Mouse (Mus musculus): ENCODE measurements around the gene Gdf2.

Gene Gdf2

DNA sequence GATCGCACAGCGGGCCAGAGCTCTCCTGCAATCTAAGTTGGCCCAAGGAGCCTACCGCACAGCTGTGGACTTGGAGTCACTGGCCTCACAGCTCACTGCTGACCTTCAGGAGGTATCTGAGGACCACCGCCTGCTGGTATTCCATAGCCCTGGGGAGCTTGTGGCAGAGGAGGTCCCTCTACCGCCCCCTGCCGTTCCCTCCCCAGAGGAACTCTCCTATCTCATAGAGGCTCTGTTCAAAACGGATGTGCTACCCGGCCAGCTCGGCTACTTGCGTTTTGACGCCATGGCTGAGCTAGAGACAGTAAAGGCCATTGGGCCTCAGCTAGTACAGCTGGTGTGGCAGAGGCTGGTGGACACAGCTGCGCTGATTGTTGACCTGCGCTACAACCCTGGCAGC, 15.2 kb downstream of the Gdf2 start:
- no peak for DNase-seq (ENCODE audit: low spot score in 2 of 2)

DNA sequence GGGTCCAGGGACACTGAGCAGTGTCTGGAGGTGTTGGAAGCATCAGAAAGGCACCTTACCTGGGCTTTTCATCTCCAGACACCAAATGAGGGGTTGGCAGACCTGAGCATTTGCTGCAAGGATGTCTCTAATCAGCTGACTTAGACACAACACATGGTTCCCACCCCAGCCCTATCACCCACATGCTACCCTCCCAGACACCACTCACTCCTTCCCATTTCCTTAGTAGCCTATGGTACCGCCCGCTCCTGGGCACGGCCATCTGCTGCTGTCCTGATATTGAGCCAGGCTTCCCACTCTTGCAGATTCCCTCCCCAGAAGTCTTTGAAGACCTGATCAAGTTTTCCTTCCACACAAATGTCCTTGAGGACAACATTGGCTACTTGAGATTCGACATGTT, 17.3 kb downstream of the Gdf2 start:
- no peak for DNase-seq (ENCODE audit: low spot score in 2 of 2)

DNA sequence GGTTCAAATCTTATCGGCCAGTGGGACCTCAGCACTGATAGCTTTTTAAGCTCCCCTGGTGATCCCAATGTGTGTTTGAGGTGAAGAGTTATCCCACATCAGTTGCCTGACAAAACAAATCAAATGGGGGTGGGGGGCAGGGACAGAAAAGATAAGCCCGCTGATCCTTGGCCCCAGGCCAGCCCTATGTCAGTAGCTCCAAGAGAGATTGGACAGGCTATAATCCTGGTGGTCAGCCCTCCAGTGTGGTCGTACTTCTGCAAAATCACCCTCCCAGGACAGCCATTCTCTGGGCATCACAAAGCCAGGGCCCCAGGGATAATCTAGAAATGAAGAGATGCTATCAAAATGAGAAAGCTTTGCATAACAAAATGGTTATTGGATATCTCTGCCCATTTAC, 18.0 kb downstream of the Gdf2 start:
- no peak for DNase-seq (ENCODE audit: low spot score in 2 of 2)

DNA sequence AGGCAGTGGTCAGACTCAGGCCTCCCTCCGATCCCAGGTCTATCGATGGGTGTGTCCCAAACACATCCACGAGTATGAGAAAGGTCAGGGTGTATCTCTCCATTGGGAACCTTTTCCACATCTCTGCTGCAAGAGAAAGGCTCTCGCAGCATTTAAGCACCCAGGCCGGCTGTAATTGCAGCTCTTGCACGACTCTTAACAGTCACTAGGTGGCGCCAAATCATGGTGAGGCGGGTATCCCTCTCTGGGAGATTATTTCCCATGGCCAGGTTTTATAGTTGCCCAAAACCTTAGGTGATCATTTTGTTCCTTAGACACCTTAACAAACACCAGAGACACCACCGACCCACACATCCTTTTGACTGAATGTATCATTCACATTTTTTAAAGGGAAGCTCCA, 18.5 kb downstream of the Gdf2 start:
- DNase-seq (ENCODE audit: low spot score in 2 of 2) = peak; percentile 26 to 50

GRCm38 (mm10) chr14:33965675-33966074, 24.8 kb downstream of the Gdf2 start:
- DNase-seq (ENCODE audit: low spot score in 2 of 2) = no peak

DNA sequence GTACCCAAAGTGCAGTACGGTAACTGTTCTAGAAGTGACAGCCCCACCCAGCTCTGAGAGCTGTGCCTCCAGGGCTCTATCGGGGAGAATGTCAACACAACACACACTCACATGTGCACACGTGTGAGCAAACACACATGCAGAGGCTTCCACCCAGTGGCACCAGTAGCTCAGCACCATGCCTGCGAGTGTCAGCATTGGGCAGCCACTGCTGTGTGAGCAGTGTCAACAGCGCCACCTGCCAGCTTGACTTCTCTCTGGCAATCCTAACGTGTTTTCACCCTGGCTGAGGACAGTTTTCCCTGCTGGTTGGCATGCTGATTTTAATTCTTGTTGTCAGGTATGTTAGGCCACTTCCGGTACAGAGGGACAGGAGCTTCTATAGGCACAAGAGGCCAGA, 31.8 kb downstream of the Gdf2 start:
- no peak for DNase-seq (ENCODE audit: low spot score in 2 of 2)

GRCm38 (mm10) chr14:33974752-33975151, 33.9 kb downstream of the Gdf2 start:
- no peak for DNase-seq (ENCODE audit: low spot score in 2 of 2)

DNA sequence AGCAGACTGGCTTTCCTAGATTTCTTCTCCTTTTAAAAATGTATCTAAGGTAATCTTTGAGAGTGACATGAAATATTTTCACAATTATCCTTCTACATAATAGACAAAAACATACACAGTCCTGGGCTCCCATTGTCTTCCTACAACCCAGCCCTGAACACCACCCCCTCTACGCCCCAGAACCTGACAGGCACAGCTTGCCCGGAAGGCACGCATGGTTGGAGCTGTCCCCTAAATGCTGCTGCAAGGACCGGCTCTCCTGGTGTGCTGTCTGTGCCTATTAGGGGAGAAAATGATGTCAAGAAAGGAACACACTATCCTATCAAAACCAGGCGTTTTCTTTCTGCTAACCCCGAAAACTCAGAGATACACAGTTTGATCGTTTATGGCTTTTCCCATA, 36.9 kb downstream of the Gdf2 start:
- no peak for DNase-seq (ENCODE audit: low spot score in 2 of 2)

- DNase-seq (ENCODE audit: low spot score in 2 of 2) = no peak
These were observed 37.8 kb downstream of the Gdf2 start, which contains the start of gene Zfp488 for GRCm38 (mm10) chr14:33978604-33979059. TSS of gene Zfp488 (minus strand) at chr14:33978764.

GRCm38 (mm10) chr14:33989201-33989600, 48.4 kb downstream of the Gdf2 start:
- DNase-seq (ENCODE audit: low spot score in 2 of 2) = no peak

DNA sequence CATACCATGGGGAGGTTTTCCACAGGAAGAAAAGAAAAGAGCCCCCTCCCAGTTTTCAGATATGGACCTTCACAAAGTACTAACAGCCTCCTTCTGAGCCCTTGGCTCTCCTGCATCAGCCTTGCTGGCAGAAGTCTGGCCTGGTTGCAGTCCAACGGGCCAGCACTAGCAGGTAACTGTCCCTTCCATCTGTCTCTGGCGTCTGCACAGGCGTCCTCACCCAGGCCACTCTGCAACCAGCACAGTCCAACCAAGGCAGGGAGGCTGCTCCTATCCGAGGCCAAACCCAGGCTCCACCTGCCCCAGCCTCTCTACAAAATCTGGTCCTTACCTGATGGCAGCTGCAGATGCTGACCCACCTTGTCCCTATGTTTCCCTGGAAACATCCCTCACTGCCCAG, 51.1 kb downstream of the Gdf2 start:
- DNase-seq (ENCODE audit: low spot score in 2 of 2) = no peak

GRCm38 (mm10) chr14:33993051-33993450, 52.2 kb downstream of the Gdf2 start:
- no peak for DNase-seq (ENCODE audit: low spot score in 2 of 2)

DNA sequence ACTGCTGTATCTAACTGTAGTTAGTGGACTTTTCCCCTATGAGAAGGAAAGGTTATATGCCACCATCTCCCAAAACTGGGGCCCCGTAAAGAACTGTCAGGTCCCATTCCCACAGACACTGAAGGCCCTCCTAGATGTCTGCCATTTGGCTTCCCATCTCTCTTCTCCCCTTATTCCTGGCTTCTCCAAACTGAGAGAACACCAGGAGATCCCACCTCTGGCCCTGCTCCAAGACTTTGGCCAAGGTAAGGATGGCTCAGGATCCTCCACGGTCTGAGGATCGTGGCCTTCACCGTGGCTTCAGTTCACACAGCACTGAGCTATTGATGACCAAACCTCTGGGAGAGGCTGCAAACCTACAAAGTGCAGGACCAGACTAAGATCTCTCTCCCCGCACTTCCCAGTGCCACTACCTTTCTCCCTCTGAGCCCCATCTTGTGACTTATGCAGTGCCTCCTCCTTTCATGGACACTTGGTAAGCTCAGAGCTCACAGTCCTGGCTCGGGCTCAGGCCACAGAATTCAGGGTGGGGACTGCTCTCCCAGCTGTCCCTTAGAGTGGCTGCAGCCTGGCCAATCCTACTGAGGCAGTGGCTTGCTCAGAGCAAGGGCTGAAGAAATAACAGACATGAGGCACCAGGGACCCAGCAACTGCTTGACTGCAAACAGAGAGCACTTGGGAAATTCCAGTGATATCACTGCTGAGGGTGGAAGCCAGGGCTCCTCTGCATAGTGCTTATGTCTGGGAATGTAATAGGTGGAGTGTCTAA, 52.9 kb downstream of the Gdf2 start:
- DNase-seq (ENCODE audit: low spot score in 2 of 2) = no peak

Measured in urinary bladder, postnatal 36 days (tissue).